Mouse (Mus musculus) macrophage (primary cell): ENCODE measurements around the gene Dnah10. TPM values are rescaled to one million over a fixed set of nuclear protein-coding genes. Genes with fewer than 3 reads are reported as not detected.

Experiments used
- H3K27ac ChIP-seq: fragments of 350-480 bp; formaldehyde crosslinking; 2 replicates; pipeline ENCODE4 v1.9.0; 2021
- H3K36me3 ChIP-seq: fragments of 350-480 bp; formaldehyde crosslinking; 2 replicates; pipeline ENCODE4 v1.9.0; 2021; ENCODE audit errors: inconsistent target
- H3K4me3 ChIP-seq: fragments of 350-480 bp; formaldehyde crosslinking; 2 replicates; pipeline ENCODE4 v1.9.0; 2021; ENCODE audit errors: inconsistent target
- H3K79me2 ChIP-seq: fragments of 350-480 bp; formaldehyde crosslinking; 2 replicates; pipeline ENCODE4 v1.9.0; 2021; ENCODE audit errors: inconsistent target
- WGBS: methylation state at CpG from one replicate; pipeline ENCODE4 v1.1.7; 2026; ENCODE audit warnings: inconsistent platforms; ENCODE audit not compliant: missing documents; 5-methylcytosine and 5-hydroxymethylcytosine counted together
- polyA plus RNA-seq: library from polyadenylated mRNA; stranded (reverse); fragments of 250-400 nt; gene quantifications from 3 replicates; pipeline ENCODE4 v1.2.4, GENCODE M21; 2018; ENCODE audit warnings: inconsistent platforms
- total RNA-seq, 78 experiments: library from RNA; depleted of rRNA; stranded (reverse); fragments of 250-400 nt; gene quantifications; 1 replicate in 9 of 78; 2 replicates in 24 of 78; 3 replicates in 43 of 78; 4 replicates in 2 of 78; pipeline ENCODE4 v1.2.4; 2018; ENCODE audit warnings: inconsistent platforms in 56 of 78

The Dnah10 gene
- total RNA-seq (2018; cell fraction: chromatin; rRNA removed) = under 1 TPM in 22 of 26 experiments, not detected in 4; 0.04 to 0.77 (median 0.10) TPM
- under 1 TPM in 2 of 26 experiments, not detected in 24; under 0.01 to 0.11 TPM for total RNA-seq (2018; cell fraction: cytosol; rRNA removed)
- total RNA-seq (2018; cell fraction: nucleus; rRNA removed) = under 1 TPM in 7 of 26 experiments, not detected in 19; 0.04 to 0.43 (median 0.06) TPM
- not detected in 3 replicates for polyA plus RNA-seq

DNA sequence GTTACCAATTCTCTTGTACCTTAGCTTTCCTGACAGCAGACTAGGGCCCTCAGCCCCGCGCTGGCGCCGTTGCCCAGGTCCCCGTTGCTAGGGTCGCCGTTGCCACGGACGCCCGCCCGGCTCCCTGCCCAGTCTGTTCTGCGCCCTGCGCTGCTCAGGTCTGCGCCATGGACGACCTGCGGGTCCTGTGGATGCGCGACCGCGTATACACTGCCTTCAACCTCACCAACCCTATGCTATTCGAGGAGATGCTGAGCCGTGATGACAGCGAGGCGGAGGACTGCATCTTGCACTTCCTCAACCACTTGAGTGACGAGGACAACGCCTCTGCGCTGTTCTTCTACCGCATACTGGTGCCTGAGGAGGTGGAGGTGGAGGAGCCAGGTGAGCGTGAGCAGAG, at the start of gene Dnah10:
Dnah10 (plus strand) TSS at position 89 of the 400 bp plus-strand sequence.
- WGBS = 37% methylated on average over 29 of the region's 29 CpGs
- Histone ChIP-seq H3K4me3 (no peak within 1 kb of the TSS), H3K79me2 (no peaks in the 10 kb centered on the region), H3K36me3 (peaks cover 35% of the 10 kb centered on the region), H3K27ac (no peak within 1 kb of the TSS)

- Histone ChIP-seq H3K27ac (no peak overlapping the region), H3K79me2 (no peaks in the 10 kb centered on the region), H3K4me3 (no peak overlapping the region), H3K36me3 (peaks cover 69% of the 10 kb centered on the region)
- 92% methylated on average over 5 of the region's 5 CpGs for WGBS
Observed at GRCm38 (mm10) chr5:124713741-124714140, 11.1 kb upstream of the Dnah10 start.

GRCm38 (mm10) chr5:124715135-124715534, 9.8 kb upstream of the Dnah10 start:
- H3K36me3 ChIP-seq = peaks cover 83% of the 10 kb centered on the region
- WGBS = 91% methylated on average over 8 of the region's 8 CpGs
- H3K4me3 ChIP-seq = no peak overlapping the region
- H3K27ac ChIP-seq = no peak overlapping the region
- no peaks in the 10 kb centered on the region for H3K79me2 ChIP-seq

DNA sequence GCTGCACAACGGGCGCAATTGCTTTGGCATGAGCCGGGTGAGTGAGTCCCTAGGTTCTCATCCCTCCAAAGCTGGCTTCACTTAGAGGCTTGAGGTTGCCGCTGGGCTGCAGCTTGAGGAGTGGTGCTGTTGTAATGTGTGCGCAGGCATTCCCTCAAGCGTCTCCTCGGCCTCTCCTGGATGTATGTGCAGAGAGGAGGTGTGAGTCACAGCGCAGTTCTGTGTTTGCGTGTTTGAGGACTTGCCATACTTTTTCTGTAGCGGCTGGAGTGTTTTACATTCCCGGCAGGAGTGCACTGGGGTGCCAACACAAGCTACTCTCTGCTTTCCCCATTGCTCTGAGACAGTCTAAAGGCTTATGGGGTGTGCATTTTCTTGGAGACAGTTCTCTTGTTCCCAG, 6.9 kb upstream of the Dnah10 start:
- H3K27ac ChIP-seq = no peak overlapping the region
- WGBS = 89% methylated on average over 8 of the region's 11 CpGs
- H3K4me3 ChIP-seq = no peak overlapping the region
- H3K36me3 ChIP-seq = peaks cover 90% of the 10 kb centered on the region
- H3K79me2 ChIP-seq = no peaks in the 10 kb centered on the region

GRCm38 (mm10) chr5:124718396-124718795, 6.5 kb upstream of the Dnah10 start:
- Histone ChIP-seq H3K27ac (no peak overlapping the region), H3K79me2 (no peaks in the 10 kb centered on the region), H3K36me3 (peaks cover 90% of the 10 kb centered on the region), H3K4me3 (no peak overlapping the region)
- WGBS = 84% methylated on average over 7 of the region's 7 CpGs

DNA sequence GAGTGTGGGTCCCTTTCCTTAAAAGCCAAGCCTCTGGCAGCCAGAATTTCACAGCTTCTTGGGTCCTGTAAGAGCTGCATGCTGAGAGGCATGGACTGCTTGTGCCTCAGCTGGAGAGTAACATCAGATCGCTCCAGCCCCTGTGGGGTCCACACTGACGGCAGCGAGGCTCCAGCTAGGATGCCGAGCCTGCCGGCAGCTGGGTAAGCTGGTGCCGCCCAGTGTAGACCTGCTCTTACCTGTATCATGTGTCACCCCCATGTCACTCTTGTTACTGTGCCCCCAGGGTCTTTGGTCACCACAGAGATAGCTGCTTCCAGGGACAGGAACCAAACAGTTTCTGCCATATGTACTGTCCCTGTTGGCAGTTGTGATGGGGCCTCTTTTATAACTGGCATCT, 1.8 kb upstream of the Dnah10 start:
- 98% methylated on average over 6 of the region's 6 CpGs for WGBS
- Histone ChIP-seq H3K79me2 (no peaks in the 10 kb centered on the region), H3K4me3 (no peak overlapping the region), H3K36me3 (peaks cover 53% of the 10 kb centered on the region), H3K27ac (no peak overlapping the region)

DNA sequence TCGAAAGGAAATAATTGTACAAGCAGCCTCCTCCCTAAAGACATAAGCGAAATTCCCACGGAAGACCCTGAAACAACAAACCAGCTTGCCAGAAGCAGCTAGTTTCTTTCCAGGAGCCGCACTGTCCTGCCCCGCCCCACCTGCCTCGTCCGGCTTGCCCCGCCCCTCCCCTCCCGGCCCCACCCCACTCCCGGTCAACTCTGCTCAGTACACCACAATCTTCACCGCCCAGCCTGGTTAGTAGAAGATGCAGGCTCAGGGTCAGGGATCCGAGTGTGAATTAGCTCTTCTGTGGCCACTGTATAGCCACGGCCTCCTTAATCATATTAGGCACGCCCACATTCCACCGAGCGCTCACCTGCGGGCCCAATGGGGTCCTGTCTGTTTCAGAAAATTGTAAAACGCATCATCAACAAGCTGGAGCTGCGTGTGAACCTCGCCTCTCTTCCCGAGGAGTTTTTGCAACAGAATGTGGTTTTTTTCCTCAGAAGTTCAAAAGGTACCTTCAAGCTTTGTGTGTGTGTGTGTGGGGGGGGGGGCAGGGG, 4.8 kb downstream of the Dnah10 start:
- WGBS = 14% methylated on average over 20 of the region's 21 CpGs

DNA sequence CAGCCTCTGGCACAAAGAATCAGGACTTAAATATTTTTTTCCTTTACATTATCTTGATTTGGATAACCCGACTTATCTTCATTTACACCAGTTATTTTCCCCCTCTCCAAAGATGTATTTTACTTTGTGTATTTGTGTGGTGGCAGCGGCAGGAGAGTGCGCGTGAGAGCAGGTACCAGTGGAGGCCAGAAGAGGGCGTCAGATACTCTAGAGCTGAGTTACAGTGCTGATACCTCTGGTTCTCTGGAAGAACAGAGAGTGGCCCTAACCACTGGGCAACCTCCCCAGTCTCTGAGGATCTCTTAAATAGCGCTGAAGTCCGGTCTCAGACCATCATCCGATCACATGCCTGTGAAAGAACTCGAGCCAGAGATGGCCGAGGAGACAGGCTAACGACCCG, 9.1 kb downstream of the Dnah10 start:
- no peak overlapping the region for H3K27ac ChIP-seq
- WGBS = 86% methylated on average over 12 of the region's 12 CpGs
- no peaks in the 10 kb centered on the region for H3K36me3 ChIP-seq
- H3K79me2 ChIP-seq = no peaks in the 10 kb centered on the region
- H3K4me3 ChIP-seq = no peak overlapping the region

More for the DNA sequence above, 4.8 kb downstream of the Dnah10 start:
- Histone ChIP-seq H3K79me2 (no peaks in the 10 kb centered on the region), H3K27ac (no peak overlapping the region), H3K36me3 (no peaks in the 10 kb centered on the region), H3K4me3 (no peak overlapping the region)

DNA sequence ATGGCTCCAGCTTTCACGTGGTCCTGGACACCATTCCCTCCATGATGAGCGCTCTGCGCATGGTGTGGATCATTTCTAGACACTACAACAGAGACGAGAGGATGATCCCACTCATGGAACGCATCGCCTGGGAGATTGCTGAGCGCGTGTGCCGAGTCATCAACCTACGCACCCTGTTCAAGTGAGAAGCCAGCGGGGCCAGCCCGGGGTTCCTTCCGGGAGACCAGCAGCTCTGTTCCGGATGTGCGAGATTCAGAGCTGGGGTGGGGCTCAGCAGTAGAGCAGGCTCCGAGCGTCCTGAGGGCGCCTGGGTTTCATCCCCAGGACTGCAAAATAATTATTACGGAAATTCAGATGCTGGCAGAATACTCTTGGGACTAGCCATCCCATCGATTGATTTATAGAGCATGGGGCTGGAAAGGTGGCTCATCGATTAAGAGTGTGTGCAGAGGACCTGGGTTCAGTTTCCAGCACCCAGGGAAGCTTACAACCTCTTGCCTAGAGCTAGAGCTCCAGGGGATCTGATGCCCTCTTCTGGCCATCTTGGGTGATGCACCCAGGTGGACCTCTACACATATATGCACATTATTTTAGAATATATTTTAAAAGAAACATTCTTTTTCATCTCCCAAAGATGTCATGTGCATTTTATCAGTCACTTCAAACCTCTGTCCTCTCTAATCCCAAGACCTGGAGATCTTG, 17.2 kb downstream of the Dnah10 start:
- Histone ChIP-seq H3K4me3 (no peak overlapping the region), H3K79me2 (no peaks in the 10 kb centered on the region), H3K27ac (no peak overlapping the region), H3K36me3 (no peaks in the 10 kb centered on the region)
- WGBS = 95% methylated on average over 21 of the region's 21 CpGs

DNA sequence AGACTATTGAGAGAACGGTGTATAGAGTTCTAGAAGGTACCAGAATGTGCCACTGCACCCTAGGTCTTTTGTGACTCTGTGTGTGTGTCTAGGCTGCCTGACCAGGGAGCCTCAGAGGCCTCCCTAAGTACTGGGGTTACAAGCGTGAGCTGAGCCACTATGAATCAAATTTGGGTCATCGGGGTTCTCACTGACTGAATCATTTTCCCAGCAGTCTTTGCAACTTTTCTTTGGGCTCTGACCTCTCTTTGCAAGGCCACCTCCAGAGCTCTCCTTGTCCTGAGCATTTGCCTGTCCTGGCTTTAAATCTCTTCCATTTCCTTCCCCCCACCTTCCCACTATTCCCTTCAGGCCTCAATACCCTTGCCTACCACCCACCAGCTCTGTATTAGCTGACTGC, 19.0 kb downstream of the Dnah10 start:
- H3K36me3 ChIP-seq = no peaks in the 10 kb centered on the region
- H3K4me3 ChIP-seq = no peak overlapping the region
- H3K27ac ChIP-seq = no peak overlapping the region
- no peaks in the 10 kb centered on the region for H3K79me2 ChIP-seq
- WGBS = 95% methylated on average over 3 of the region's 3 CpGs

- 95% methylated on average over 14 of the region's 15 CpGs for WGBS
- Histone ChIP-seq H3K36me3 (no peaks in the 10 kb centered on the region), H3K79me2 (no peaks in the 10 kb centered on the region), H3K27ac (no peak overlapping the region), H3K4me3 (no peak overlapping the region)
Observed at GRCm38 (mm10) chr5:124746220-124746619, 21.3 kb downstream of the Dnah10 start.

- no peaks in the 10 kb centered on the region for H3K79me2 ChIP-seq
- no peak overlapping the region for H3K4me3 ChIP-seq
- H3K27ac ChIP-seq = no peak overlapping the region
- 87% methylated on average over 18 of the region's 18 CpGs for WGBS
- H3K36me3 ChIP-seq = no peaks in the 10 kb centered on the region
Observed at GRCm38 (mm10) chr5:124748296-124748695, 23.4 kb downstream of the Dnah10 start.

DNA sequence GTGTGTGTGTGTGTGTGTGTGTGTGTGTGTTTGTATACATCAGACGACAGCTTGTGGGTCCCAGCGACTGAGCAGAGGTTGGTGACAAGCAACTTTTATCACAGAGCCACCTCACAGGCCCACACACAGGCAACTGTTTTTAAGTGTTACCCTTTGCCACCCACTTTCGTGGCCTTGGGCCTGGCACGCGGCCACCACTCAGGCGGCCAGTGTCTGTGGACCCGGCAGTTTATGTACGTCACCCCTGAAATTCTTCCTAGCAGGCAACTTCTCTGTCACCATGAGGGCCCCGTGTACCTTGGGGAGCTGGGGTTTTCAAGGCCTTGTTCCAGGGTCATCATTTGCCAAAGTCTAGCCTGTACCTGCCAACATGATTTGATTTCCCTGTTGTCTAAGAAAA, 26.8 kb downstream of the Dnah10 start:
- H3K36me3 ChIP-seq = no peaks in the 10 kb centered on the region
- H3K27ac ChIP-seq = no peak overlapping the region
- no peak overlapping the region for H3K4me3 ChIP-seq
- no peaks in the 10 kb centered on the region for H3K79me2 ChIP-seq
- WGBS = 89% methylated on average over 8 of the region's 9 CpGs

GRCm38 (mm10) chr5:124761011-124761410, 36.1 kb downstream of the Dnah10 start:
- Histone ChIP-seq H3K79me2 (no peaks in the 10 kb centered on the region), H3K27ac (no peak overlapping the region), H3K4me3 (no peak overlapping the region), H3K36me3 (no peaks in the 10 kb centered on the region)
- 53% methylated on average over 18 of the region's 18 CpGs for WGBS

DNA sequence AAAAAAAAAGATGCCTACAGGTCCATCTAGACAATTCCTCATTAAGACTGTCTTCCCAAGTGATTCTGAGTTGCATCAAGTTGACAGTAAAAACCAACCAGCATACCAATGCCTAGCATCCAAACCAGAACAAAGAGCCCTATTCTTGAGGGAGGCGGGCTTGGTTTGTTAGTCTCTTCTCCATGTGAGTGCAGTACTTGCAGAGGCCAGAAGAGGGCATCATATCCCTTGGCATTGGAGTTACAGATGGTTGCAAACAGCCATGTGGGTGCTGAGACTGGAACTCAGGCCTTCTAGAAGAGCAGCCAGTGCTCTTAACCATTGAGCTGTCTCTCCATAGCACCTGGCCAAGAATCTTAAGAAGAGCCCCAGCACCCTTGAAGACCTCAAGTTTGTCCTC, 36.9 kb downstream of the Dnah10 start:
- Histone ChIP-seq H3K36me3 (no peaks in the 10 kb centered on the region), H3K79me2 (no peaks in the 10 kb centered on the region), H3K27ac (no peak overlapping the region), H3K4me3 (no peak overlapping the region)
- 100% methylated on average over 1 of the region's 1 CpGs for whole genome bisulfite sequencing
